Mouse (Mus musculus) erythroblast, embryonic 14.5 days (primary cell): ENCODE data around the gene Sox5.

Source experiments
- GATA1 ChIP-seq: IDR thresholded peaks from 2 replicates; pipeline ENCODE4 v1.6.1; 2012; ENCODE audit warnings: low read length, inconsistent platforms, mixed read lengths
- TAL1 ChIP-seq: IDR thresholded peaks from 3 replicates; pipeline ENCODE4 v1.6.1; 2012; ENCODE audit warnings: low read length, inconsistent platforms, mixed read lengths

DNA sequence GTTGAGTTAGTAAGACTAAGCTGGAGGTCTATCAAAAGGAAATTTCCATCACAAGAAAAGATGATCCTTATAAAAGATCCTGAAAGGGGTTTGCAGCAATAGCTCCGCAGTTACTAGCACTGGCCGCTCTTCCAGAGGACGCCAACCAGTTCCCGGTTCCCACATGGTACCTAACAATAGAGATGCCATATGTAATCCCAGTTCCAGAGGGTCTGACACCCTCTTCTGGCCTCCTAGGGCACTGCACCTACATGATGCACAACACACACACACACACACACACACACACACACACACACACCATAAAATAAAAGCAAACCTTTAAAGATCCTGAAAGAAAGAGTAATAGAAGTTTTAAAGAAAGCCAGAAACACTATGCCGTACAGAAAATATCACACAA, 290.9 kb downstream of the Sox5 start:
- TF ChIP-seq TAL1 (no peak), GATA1 (no peak)
